Mouse (Mus musculus) neural tube, embryonic 15.5 days (tissue): ENCODE data around the gene Gmcl1. TPM values are rescaled to one million over a fixed set of nuclear protein-coding genes. Genes with fewer than 3 reads are reported as not detected.

Source experiments
- ATAC-seq: fragments of 200-750 bp; cut with Nextera tagmentation; 2 replicates; pipeline ENCODE4 v1.8.0; 2017; ENCODE audit warnings: mild to moderate bottlenecking, moderate TSS enrichment, moderate library complexity; ENCODE audit not compliant: low FRiP score
- H3K27ac ChIP-seq: fragments of 300-500 bp; sonication (generic); replicated peaks from 2 replicates; pipeline ENCODE4 v1.5.1; 2015; ENCODE audit warnings: mild to moderate bottlenecking, inconsistent platforms
- H3K27me3 ChIP-seq: fragments of 300-500 bp; sonication (generic); replicated peaks from 2 replicates; pipeline ENCODE4 v1.6.1; 2015; ENCODE audit warnings: inconsistent platforms
- H3K36me3 ChIP-seq: fragments of 300-500 bp; sonication (generic); 2 replicates; pipeline ENCODE4 v1.6.1; 2015; ENCODE audit warnings: inconsistent platforms
- H3K4me1 ChIP-seq: fragments of 300-500 bp; sonication (generic); 2 replicates; pipeline ENCODE4 v1.6.1; 2015; ENCODE audit warnings: inconsistent platforms
- H3K4me2 ChIP-seq: fragments of 300-500 bp; sonication (generic); 2 replicates; pipeline ENCODE4 v1.6.1; 2015; ENCODE audit warnings: inconsistent platforms, mild to moderate bottlenecking, moderate library complexity
- H3K4me3 ChIP-seq: fragments of 300-500 bp; sonication (generic); replicated peaks from 2 replicates; pipeline ENCODE4 v1.5.1; 2015; ENCODE audit warnings: mild to moderate bottlenecking, inconsistent platforms
- H3K9ac ChIP-seq: fragments of 300-500 bp; sonication (generic); replicated peaks from 2 replicates; pipeline ENCODE4 v1.6.1; 2015; ENCODE audit warnings: mild to moderate bottlenecking, inconsistent platforms
- H3K9me3 ChIP-seq: fragments of 300-500 bp; sonication (generic); replicated peaks from 2 replicates; pipeline ENCODE4 v1.6.1; 2016; ENCODE audit warnings: inconsistent platforms
- WGBS: fragments of 180-500 bp; shearing (Covaris S2); methylation state at CpG from one replicate; pipeline ENCODE4 v1.1.7; 2015; ENCODE audit warnings: mixed read lengths; 5-methylcytosine and 5-hydroxymethylcytosine counted together
- polyA plus RNA-seq: library from polyadenylated mRNA; unstranded; fragments of >200 nt; fragmentation: Nextera tagmentation; extraction: Ambion mirVana; gene quantifications from 2 replicates; pipeline ENCODE4 v1.2.1, GENCODE M21; 2015

Gmcl1 gene
- polyA plus RNA-seq, 1 experiment from 2014 or later, result 41.8 TPM

DNA sequence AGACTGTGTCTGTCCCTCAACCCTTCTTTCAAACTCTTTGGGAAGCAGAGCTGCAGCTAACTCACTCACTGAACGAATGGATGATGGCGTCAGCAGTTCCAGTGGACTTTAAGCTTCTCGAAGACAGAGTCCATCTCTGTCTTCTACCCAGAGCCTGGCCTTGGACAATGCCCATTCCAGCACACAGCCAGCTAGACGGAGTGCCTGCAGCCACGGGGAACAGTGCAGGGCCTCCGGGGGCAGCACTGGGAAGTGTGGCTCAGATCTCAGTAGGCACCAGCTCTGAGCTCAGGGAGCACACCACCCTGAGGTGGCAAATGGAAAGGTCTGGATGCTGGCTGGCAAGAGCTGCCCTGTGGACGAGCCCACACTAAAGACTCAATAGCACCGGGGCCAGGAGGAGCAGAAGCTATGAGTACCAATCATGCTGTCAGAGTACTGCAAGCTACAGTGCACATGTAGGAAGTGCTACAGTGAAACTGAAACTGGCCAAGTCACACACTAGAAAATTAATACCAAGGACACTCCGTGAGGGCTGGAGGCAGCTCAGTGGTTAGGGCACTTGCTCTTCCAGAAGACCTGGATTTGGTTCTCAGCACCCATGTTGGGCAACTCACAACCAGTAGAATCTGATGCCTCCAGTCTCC lies 78.8 kb downstream of the Gmcl1 start:
- peaks cover 77% of the 10 kb centered on the region for H3K36me3 ChIP-seq
- no peak for ATAC-seq
- H3K4me1 ChIP-seq, result no peaks in the 10 kb centered on the region
- no peak overlapping the region for H3K4me2 ChIP-seq
- no peak overlapping the region for H3K4me3 ChIP-seq
- no peak overlapping the region for H3K27ac ChIP-seq
- 78% methylated on average over 9 of the region's 9 CpGs for WGBS
- no peaks in the 10 kb centered on the region for H3K9me3 ChIP-seq
- no peaks in the 10 kb centered on the region for H3K27me3 ChIP-seq
- no peak overlapping the region for H3K9ac ChIP-seq

GRCm38 (mm10) chr6:86653026-86653425 lies 80.2 kb downstream of the Gmcl1 start:
- Histone ChIP-seq H3K9me3 (no peaks in the 10 kb centered on the region), H3K27ac (no peak overlapping the region), H3K27me3 (no peaks in the 10 kb centered on the region), H3K36me3 (peaks cover 78% of the 10 kb centered on the region), H3K4me3 (no peak overlapping the region), H3K9ac (no peak overlapping the region), H3K4me1 (no peaks in the 10 kb centered on the region), H3K4me2 (no peak overlapping the region)
- ATAC-seq, result no peak
- 94% methylated on average over 6 of the region's 6 CpGs for WGBS

DNA sequence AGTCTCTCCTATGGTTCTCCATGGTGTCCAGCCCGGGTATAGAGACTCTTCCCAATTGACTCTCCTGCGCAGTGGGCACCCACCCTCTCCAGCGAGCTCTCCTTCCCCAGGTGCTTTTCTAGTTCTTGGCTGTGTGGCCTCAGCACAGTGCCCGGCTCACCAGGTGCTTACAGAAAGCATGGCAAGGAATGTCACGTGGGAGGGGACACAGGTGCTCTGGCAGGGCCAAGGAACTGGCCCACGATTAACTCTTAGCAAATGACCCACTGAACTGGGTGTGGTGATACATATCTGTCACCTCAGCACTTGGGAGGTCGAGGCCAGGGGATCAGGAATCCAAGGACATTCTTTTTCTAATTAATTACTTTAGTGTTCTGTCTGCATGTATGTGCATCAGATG lies 87.0 kb downstream of the Gmcl1 start:
- 79% methylated on average over 7 of the region's 7 CpGs for WGBS
- H3K36me3 ChIP-seq, result peaks cover 33% of the 10 kb centered on the region
- no peaks in the 10 kb centered on the region for H3K9me3 ChIP-seq
- no peaks in the 10 kb centered on the region for H3K4me1 ChIP-seq
- no peak overlapping the region for H3K27ac ChIP-seq
- H3K4me3 ChIP-seq, result no peak overlapping the region
- H3K4me2 ChIP-seq, result no peak overlapping the region
- ATAC-seq, result no peak
- no peaks in the 10 kb centered on the region for H3K27me3 ChIP-seq
- no peak overlapping the region for H3K9ac ChIP-seq

- H3K4me2 ChIP-seq, result no peak overlapping the region
- H3K27ac ChIP-seq, result no peak overlapping the region
- no peak overlapping the region for H3K4me3 ChIP-seq
- H3K36me3 ChIP-seq, result peaks cover 27% of the 10 kb centered on the region
- no peak for ATAC-seq
- no peaks in the 10 kb centered on the region for H3K27me3 ChIP-seq
- H3K9ac ChIP-seq, result no peak overlapping the region
- no peaks in the 10 kb centered on the region for H3K4me1 ChIP-seq
- H3K9me3 ChIP-seq, result no peaks in the 10 kb centered on the region
- 85% methylated on average over 4 of the region's 4 CpGs for WGBS
These were observed 87.6 kb downstream of the Gmcl1 start for GRCm38 (mm10) chr6:86645551-86645950.

GRCm38 (mm10) chr6:86644775-86645400 lies 88.3 kb downstream of the Gmcl1 start:
- no peak overlapping the region for H3K27ac ChIP-seq
- no peak overlapping the region for H3K4me3 ChIP-seq
- no peak overlapping the region for H3K4me2 ChIP-seq
- H3K36me3 ChIP-seq, result peaks cover 20% of the 10 kb centered on the region
- no peak for ATAC-seq
- H3K9me3 ChIP-seq, result no peaks in the 10 kb centered on the region
- no peaks in the 10 kb centered on the region for H3K4me1 ChIP-seq
- H3K27me3 ChIP-seq, result no peaks in the 10 kb centered on the region
- no peak overlapping the region for H3K9ac ChIP-seq
- 84% methylated on average over 3 of the region's 3 CpGs for WGBS

Other genes starting within 250 kb of the Gmcl1 start
- gene Pcbp1, start 207.1 kb downstream of the Gmcl1 start, polyA plus RNA-seq, result 331 and 342 TPM in 2 replicates
- gene Asprv1, start 105.2 kb downstream of the Gmcl1 start, polyA plus RNA-seq, result 1.5 and 1.8 TPM in 2 replicates
- 15.2 and 15.3 TPM in 2 replicates for gene Mxd1, start 64.2 kb downstream of the Gmcl1 start, polyA plus RNA-seq
- gene Snrnp27, start 48.9 kb downstream of the Gmcl1 start, polyA plus RNA-seq, result 94.2 and 96.0 TPM in 2 replicates
- gene Anxa4, start 60.2 kb upstream of the Gmcl1 start, polyA plus RNA-seq, result 4.2 and 21.7 TPM in 2 replicates
- gene Aak1, start 116.1 kb upstream of the Gmcl1 start, polyA plus RNA-seq, result 40.2 and 43.4 TPM in 2 replicates